Mouse (Mus musculus): ENCODE measurements around the gene Htr7. TPM values are rescaled to one million over a fixed set of nuclear protein-coding genes. Genes with fewer than 3 reads are reported as not detected.

Gene Htr7
- total RNA-seq (2023) = not detected

GRCm38 (mm10) chr19:36057231-36057811, at the start of gene Htr7:
TSS of gene Htr7 (minus strand) at chr19:36057507.

GRCm38 (mm10) chr19:36083262-36084225, 26.2 kb upstream of the Htr7 start, which contains the start of gene Rpp30:
TSS of gene Rpp30 (plus strand) at chr19:36083716.

Other genes with a start within 250 kb of the Htr7 start
- 20.0 TPM for gene Rpp30, start 26.2 kb upstream of the Htr7 start, total RNA-seq (2023)
- not detected for gene Ankrd1, start 62.6 kb upstream of the Htr7 start, total RNA-seq (2023)